Mouse (Mus musculus) cortical plate, adult 2 months (tissue): Measurements from ENCODE around the gene Pnp2. TPM values are rescaled to one million over a fixed set of nuclear protein-coding genes. Genes with fewer than 3 reads are reported as not detected.
"Not testable (repeated sequence)": the region's sequence is repeated elsewhere in the genome, so short reads cannot be mapped to it uniquely, and the experiment has no call there.

Experiments used
- H3K27ac ChIP-seq: fragments of 200-500 bp; 2 replicates; pipeline ENCODE4 v1.5.1; 2012; ENCODE audit warnings: low read length, control low read depth, inconsistent platforms; ENCODE audit not compliant: insufficient read depth
- H3K4me1 ChIP-seq: fragments of 200-500 bp; 2 replicates; pipeline ENCODE4 v1.6.1; 2011; ENCODE audit warnings: low read length; ENCODE audit not compliant: control insufficient read depth, insufficient read depth
- H3K4me3 ChIP-seq: fragments of 200-500 bp; 2 replicates; pipeline ENCODE4 v1.5.1; 2011; ENCODE audit warnings: mild to moderate bottlenecking, low read length, control low read depth; ENCODE audit not compliant: insufficient read depth
- CTCF ChIP-seq: fragments of 200-500 bp; IDR thresholded peaks from 2 replicates; pipeline ENCODE4 v1.5.1; 2011; ENCODE audit warnings: mild to moderate bottlenecking, control low read depth, low read length; ENCODE audit not compliant: insufficient read depth; ENCODE audit errors: extremely low read depth
- POLR2A ChIP-seq: fragments of 200-500 bp; IDR thresholded peaks from 2 replicates; pipeline ENCODE4 v1.6.1; 2011; ENCODE audit warnings: mild to moderate bottlenecking, low read length, control low read depth; ENCODE audit not compliant: insufficient read depth; ENCODE audit errors: extremely low read depth
- polyA plus RNA-seq: library from polyadenylated mRNA; depleted of rRNA; stranded (reverse); fragments of >200 nt; gene quantifications from 2 replicates; pipeline ENCODE4 v1.2.3, GENCODE M21; 2012

The Pnp2 gene
- polyA plus RNA-seq, 1 experiment = 1.4 TPM

DNA sequence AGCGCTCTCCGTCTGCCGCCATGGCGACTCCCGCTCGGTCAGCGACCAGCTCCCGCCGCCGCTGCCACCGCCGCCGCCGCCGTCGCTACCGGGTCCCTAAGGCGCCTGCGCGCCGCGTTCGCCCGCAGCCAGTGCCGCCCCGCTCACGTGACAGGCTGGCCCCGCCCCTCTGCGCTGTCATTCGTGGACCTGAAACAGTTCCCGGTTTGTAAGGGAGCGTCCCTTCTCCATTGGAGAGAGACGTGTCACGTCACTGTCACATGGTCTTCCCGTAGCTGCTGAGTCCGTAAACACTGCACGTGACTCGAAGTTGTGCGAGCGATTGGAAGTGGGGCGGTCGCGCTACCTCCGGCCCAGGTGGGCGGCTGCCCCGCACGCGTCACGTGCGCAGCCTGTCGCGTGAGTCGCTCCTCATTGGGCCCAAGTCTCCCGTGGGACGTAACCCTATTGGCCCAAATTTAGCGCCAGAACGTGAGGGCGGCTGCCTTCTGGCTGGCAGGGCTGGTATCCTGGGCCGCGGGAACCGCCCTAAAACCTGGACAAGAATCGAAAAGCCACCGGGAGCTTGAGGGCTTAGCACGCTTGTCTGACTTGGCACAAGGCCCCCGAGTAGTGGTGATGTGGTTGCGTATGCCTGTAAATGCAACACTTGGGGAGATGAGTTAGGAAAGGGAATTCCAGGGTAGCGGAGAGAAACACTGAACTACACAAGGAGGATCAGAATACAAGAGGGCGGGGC is 24.9 kb upstream of the Pnp2 start, which contains the start of the genes Pip4p1 and Pnp:
TSS of gene Pip4p1 (minus strand) at position 103 of the 739 bp plus-strand sequence.
TSS of gene Pnp (plus strand) at position 329 of the 739 bp plus-strand sequence.
- Histone ChIP-seq H3K27ac (peak within 1 kb of the TSS; percentile 82), H3K4me1 (peaks cover 2% of the 10 kb centered on the region; the same call in 1 of the 2 replicates), H3K4me3 (peak within 1 kb of the TSS; percentile 61)
- TF ChIP-seq CTCF = no peak
- peak; percentile 53; the same call in 1 of the 2 replicates for TF ChIP-seq POLR2A

DNA sequence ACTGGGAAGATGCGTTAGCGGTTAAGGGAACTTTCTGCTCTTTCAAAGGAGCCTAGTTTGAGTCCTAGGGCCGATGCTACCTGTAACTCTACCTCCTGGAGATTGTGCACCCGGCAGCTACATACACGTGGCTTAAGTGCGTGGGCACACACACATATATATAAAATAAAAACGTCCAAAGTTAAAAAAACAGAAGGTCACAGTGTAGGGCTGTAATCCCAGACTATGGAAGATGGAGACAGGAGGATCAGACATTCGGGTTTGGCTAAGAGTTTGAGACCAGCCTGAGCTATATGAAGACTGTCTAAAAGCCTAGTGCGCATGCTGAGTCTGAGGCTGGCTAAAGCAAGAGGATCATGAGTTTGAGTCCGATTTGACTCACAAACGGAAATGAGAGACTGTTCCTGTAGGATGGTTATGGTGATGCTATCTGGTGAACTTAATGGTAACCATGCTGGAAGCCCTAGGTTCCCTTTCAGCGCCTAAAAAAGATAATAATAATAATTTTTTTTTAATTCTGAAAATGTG is 24.2 kb upstream of the Pnp2 start:
- H3K4me1 ChIP-seq = peaks cover 2% of the 10 kb centered on the region; the same call in 1 of the 2 replicates
- peak overlapping the region; percentile 61 for H3K4me3 ChIP-seq
- H3K27ac ChIP-seq = peak overlapping the region; percentile 18; the same call in 1 of the 2 replicates
- TF ChIP-seq POLR2A (no peak), CTCF (no peak)

DNA sequence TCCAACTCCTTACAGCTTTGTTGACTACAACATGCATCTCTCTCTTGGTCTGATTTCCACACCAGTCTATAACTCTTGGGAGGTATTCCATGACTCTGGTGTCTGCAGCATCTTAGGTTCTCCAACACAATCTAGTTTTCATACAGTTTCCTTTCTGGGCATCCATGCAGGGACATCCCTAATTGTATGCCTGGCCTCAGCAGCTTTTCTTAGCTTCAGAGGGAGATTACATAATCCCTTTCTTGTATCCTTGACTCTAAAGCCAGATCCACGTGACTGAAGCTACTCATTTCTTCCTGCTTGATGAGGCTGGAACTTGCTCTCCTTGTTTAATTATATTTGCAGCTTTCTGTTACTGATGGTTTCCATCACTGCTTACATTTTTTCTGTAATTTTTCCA is 19.1 kb upstream of the Pnp2 start:
- Histone ChIP-seq H3K4me3 (no peak overlapping the region), H3K4me1 (no peaks in the 10 kb centered on the region; the same call in 1 of the 2 replicates), H3K27ac (no peak overlapping the region)
- TF ChIP-seq POLR2A = no peak
- TF ChIP-seq CTCF = no peak

DNA sequence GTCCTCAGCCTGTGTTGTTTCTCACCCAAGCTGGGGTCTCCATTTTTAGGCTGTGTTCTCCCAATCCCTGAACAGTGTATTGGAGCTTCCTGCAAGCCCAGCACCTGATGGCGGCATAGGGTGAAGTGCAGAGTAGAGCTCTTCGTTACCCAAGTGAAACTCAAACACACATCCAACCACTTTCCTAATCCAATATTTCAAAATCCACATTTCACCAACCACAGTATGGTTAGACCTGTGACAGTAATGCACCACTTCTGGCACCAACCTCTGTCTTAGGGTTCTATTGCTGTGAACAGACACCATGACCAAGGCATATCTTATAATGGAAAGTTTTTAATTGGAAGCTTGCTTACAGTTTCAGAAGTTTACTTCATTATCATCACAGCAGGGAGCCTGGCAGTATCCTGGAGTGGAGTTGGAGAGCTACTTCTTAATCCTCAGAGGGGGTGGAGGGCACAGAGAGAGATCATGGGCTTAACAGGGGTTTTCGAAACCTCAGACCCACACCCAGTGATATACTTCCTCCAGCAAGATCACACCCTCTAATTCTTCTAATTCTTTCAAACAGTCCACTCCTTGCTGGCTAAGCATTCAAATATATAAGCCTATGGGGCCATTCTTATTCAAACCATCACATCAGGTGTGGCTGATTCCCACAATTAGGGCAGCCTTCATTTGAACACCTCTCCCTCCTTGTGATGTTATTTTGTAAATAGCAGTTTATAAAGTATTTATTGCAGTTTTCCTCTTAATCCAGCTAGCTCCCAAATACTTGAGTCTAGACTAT is 17.5 kb upstream of the Pnp2 start:
- no peak overlapping the region for H3K4me3 ChIP-seq
- TF ChIP-seq CTCF = no peak
- TF ChIP-seq POLR2A = no peak
- no peaks in the 10 kb centered on the region for H3K4me1 ChIP-seq
- no peak overlapping the region for H3K27ac ChIP-seq

DNA sequence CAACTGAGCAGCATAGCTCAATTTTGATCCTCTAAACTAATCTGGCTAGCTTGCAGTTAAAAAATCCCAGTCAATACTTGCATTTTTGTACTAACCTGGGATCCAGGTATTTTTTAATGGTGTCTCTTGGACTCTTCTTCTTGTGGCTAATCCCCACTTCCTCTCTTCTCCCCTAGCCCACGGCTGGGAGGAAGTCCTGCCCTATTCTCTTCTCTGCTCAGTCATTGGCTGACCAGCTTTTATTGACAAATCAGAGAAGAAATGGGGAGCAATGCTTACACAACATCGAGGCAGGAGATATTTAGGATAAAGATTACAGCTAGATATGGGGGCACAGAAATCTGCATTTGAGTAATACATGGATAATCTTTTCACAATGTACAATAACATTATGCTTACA is 16.9 kb upstream of the Pnp2 start:
- Histone ChIP-seq H3K4me1 (no peaks in the 10 kb centered on the region), H3K4me3 (no peak overlapping the region), H3K27ac (no peak overlapping the region)
- no peak for TF ChIP-seq CTCF
- TF ChIP-seq POLR2A = no peak

DNA sequence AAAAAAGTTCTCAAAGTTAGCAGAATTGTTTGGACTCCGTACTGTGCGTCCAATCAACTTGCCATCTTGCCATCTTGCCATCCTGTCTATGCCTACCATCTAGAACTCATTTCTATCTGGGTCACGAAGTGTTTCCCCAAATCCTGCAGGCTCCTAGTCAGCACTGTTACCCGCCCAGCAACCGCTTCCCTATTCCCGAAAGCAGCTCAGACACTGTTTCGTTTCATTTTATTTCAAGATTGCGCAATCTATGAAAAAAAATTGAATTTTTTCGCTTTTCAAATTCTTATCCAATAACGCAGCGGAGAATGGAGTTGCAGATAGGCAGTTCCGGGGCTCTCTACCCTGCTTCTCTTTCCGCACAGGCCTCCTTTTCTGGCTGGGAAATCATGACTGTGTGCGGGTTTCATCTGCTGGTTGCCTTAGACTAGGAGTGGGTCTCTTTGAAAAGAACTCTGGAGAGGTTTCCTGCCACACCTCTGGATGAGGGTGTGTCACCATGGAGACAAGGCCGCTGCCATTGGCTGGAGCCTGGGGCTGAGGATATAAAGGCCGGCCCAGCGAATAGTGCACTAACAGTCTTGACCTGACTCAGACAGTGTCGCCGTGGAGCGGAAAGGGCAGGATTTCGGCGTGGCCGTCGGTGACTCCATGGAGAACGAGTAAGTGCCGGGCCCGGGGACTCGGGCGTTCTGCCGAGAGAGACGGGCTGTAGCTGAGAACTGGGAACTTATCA is 11.7 kb upstream of the Pnp2 start, which contains the start of gene Gm49342:
TSS of gene Gm49342 (plus strand) at position 586 of the 736 bp plus-strand sequence.
- Histone ChIP-seq H3K4me3 (peak within 1 kb of the TSS; percentile 45), H3K27ac (peak within 1 kb of the TSS; percentile 89), H3K4me1 (no peaks in the 10 kb centered on the region)
- no peak for TF ChIP-seq CTCF
- TF ChIP-seq POLR2A = peak; percentile 94

DNA sequence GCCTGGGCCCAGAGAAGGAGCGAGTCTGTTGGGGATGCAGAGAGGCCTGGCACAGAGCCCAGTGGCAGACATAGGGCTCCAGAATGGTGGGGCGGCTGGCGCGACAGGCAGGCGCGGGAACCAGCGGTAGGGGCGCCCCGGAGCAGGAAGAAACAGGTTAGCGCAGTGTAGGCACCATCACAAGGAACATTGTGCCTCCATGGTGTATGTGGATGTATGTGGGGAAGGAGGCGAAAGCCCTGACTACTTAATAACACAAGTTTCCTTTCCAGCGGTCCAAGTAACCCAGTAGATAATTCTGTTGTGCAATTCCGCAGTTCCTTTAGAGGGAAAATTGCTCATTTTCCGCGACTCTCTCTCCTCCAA is 11.1 kb upstream of the Pnp2 start:
- not testable (repeated sequence) for H3K4me1 ChIP-seq
- Histone ChIP-seq H3K4me3 (peak overlapping the region; percentile 45), H3K27ac (peak overlapping the region; percentile 89)

DNA sequence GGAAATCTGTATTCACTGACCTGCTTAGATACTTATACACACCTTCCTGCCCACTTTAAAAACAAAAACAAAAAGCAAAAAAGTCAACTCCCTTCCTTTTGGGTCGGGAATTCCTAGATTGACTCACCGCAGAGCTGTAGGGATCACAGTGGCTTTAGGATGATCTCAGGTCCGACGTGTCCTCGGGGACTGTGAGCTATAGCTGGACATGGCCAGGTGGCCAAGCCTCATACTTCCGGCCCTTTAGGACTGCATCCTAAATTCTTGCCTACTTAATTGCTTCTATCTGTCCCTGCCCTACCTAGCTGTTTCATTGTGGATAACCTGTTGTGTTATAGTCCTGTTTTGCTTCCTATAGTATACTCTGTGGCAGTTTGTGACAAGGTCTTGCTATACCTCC is 10.7 kb upstream of the Pnp2 start:
- peak overlapping the region; percentile 45 for H3K4me3 ChIP-seq
- H3K4me1 ChIP-seq = not testable (repeated sequence)
- peak overlapping the region; percentile 89 for H3K27ac ChIP-seq

DNA sequence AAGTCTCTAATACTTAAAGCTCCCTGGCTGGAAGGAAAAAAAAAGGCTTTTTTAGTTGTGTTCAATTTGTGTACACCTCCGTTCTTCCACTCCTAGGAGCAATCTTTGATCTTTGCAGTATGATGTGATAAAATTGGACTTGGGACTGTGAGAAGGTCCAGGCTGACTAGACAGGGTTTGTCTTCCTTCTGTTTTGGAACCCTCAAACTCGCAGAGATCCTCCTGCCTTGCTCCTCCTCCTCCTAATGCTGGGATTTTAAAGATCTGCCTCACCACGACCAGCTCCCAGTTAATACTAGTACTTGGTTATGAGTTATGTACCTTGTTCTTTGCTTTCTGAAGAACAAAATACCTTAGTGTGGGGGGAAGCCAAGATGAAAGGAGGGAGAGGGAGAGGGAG is 10.3 kb upstream of the Pnp2 start:
- not testable (repeated sequence) for H3K4me1 ChIP-seq, H3K27ac ChIP-seq
- H3K4me3 ChIP-seq = peak overlapping the region; percentile 45; the same call in 1 of the 2 replicates
